Mouse (Mus musculus) cortical plate, adult 2 months (tissue): ENCODE data around the gene H2al1d. TPM values are rescaled to one million over a fixed set of nuclear protein-coding genes. Genes with fewer than 3 reads are reported as not detected.
"Not testable (repeated sequence)": the region's sequence is repeated elsewhere in the genome, so short reads cannot be mapped to it uniquely, and the experiment has no call there.

Source experiments
- H3K27ac ChIP-seq: fragments of 200-500 bp; 2 replicates; pipeline ENCODE4 v1.5.1; 2012; ENCODE audit warnings: low read length, control low read depth, inconsistent platforms; ENCODE audit not compliant: insufficient read depth
- H3K4me1 ChIP-seq: fragments of 200-500 bp; 2 replicates; pipeline ENCODE4 v1.6.1; 2011; ENCODE audit warnings: low read length; ENCODE audit not compliant: control insufficient read depth, insufficient read depth
- H3K4me3 ChIP-seq: fragments of 200-500 bp; 2 replicates; pipeline ENCODE4 v1.5.1; 2011; ENCODE audit warnings: mild to moderate bottlenecking, low read length, control low read depth; ENCODE audit not compliant: insufficient read depth
- CTCF ChIP-seq: fragments of 200-500 bp; IDR thresholded peaks from 2 replicates; pipeline ENCODE4 v1.5.1; 2011; ENCODE audit warnings: mild to moderate bottlenecking, control low read depth, low read length; ENCODE audit not compliant: insufficient read depth; ENCODE audit errors: extremely low read depth
- POLR2A ChIP-seq: fragments of 200-500 bp; IDR thresholded peaks from 2 replicates; pipeline ENCODE4 v1.6.1; 2011; ENCODE audit warnings: mild to moderate bottlenecking, low read length, control low read depth; ENCODE audit not compliant: insufficient read depth; ENCODE audit errors: extremely low read depth
- polyA plus RNA-seq: library from polyadenylated mRNA; depleted of rRNA; stranded (reverse); fragments of >200 nt; gene quantifications from 2 replicates; pipeline ENCODE4 v1.2.3, GENCODE M21; 2012; rRNA removed

The H2al1d gene
- polyA plus RNA-seq, 1 experiment = not detected

- H3K27ac ChIP-seq, H3K4me3 ChIP-seq, H3K4me1 ChIP-seq: not testable (repeated sequence)
Observed at GRCm38 (mm10) chrX:11317956-11318355, 9.3 kb downstream of the H2al1d start, which contains the start of gene H2al1g. H2al1g (plus strand) TSS chrX:11318256.

- H3K4me1 ChIP-seq, H3K4me3 ChIP-seq, H3K27ac ChIP-seq: not testable (repeated sequence)
Observed at GRCm38 (mm10) chrX:11321192-11321591, 12.6 kb downstream of the H2al1d start, which contains the start of gene H2al1h. H2al1h (plus strand) TSS chrX:11321492.

- H3K4me3 ChIP-seq, H3K27ac ChIP-seq, H3K4me1 ChIP-seq: not testable (repeated sequence)
Observed at GRCm38 (mm10) chrX:11324359-11324758, 15.7 kb downstream of the H2al1d start, which contains the start of gene H2al1i. H2al1i (plus strand) TSS chrX:11324659.

- H3K4me3 ChIP-seq, H3K27ac ChIP-seq, H3K4me1 ChIP-seq: not testable (repeated sequence)
Observed at GRCm38 (mm10) chrX:11327522-11327921, 18.9 kb downstream of the H2al1d start, which contains the start of gene H2al1j. H2al1j (plus strand) TSS chrX:11327822.

- TF ChIP-seq POLR2A = no peak
- no peak for TF ChIP-seq CTCF
- Histone ChIP-seq H3K27ac (peak overlapping the region; percentile 29; the same call in 1 of the 2 replicates), H3K4me1 (no peaks in the 10 kb centered on the region), H3K4me3 (no peak overlapping the region)
Observed at GRCm38 (mm10) chrX:11345762-11346161, 37.1 kb downstream of the H2al1d start.

DNA sequence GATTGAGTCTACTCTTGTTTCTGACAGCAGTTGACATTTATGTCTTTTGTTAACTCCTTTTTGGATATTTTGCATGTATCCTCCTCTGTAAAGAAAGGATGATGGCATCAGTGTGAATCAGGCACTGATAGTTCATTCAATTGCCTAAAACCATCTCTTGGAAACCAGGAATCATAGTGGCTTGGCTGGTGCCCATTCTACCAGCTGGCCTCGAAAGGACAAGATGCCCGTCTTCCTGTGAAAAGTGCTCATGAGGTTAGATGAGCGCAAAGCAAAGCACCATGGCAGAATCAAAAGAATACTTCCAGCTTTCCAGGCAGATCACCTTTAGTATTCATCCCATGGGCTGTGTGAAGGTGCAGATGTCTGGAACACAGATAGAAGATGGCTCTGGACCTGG is 38.1 kb downstream of the H2al1d start:
- H3K4me1 ChIP-seq = no peaks in the 10 kb centered on the region
- H3K4me3 ChIP-seq = no peak overlapping the region
- TF ChIP-seq CTCF (no peak), POLR2A (no peak)
- 0 out of 2 replicates have a peak overlapping the region, but pooled peaks have one; percentile 9 for H3K27ac ChIP-seq

Other genes with a start within 250 kb of the H2al1d start
- gene H2al1a, start 9.6 kb upstream of the H2al1d start, polyA plus RNA-seq = not detected in 2 replicates
- gene H2al1b, start 6.4 kb upstream of the H2al1d start, polyA plus RNA-seq = not detected in 2 replicates
- not detected in 2 replicates for gene H2al1c, start 3.2 kb upstream of the H2al1d start, polyA plus RNA-seq
- not detected in 2 replicates for gene H2al1e, start 3.1 kb downstream of the H2al1d start, polyA plus RNA-seq
- not detected in 2 replicates for gene H2al1f, start 6.3 kb downstream of the H2al1d start, polyA plus RNA-seq
- gene H2al1g, start 9.4 kb downstream of the H2al1d start, polyA plus RNA-seq = not detected in 2 replicates
- gene H2al1h, start 12.7 kb downstream of the H2al1d start, polyA plus RNA-seq = not detected in 2 replicates
- gene H2al1i, start 15.8 kb downstream of the H2al1d start, polyA plus RNA-seq = not detected in 2 replicates
- gene H2al1j, start 19.0 kb downstream of the H2al1d start, polyA plus RNA-seq = not detected in 2 replicates